Mouse (Mus musculus): ENCODE results near the gene Olfr494.

- TF ChIP-seq CTCF (IDR thresholded peaks at IDR 0.05; ENCODE audit: low read depth) (no peak), EP300 (IDR thresholded peaks at IDR 0.05; ENCODE audit: low read depth) (no peak)
Measured at GRCm38 (mm10) chr7:108392867-108393266, 27.7 kb downstream of the Olfr494 start, which contains the start of gene Olfr495.

All from heart, postnatal 0 days (tissue).